Mouse (Mus musculus): Measurements from ENCODE around the gene Slc2a10.

GRCm38 (mm10) chr2:165470167-165470566 lies 33.4 kb upstream of the Slc2a10 start:
- TF ChIP-seq CTCF (IDR thresholded peaks at IDR 0.05; ENCODE audit: extremely low read depth, insufficient read length, insufficient replicate concordance, low read depth, low read length) (no peak), POLR2A (IDR thresholded peaks at IDR 0.05; ENCODE audit: low read depth, low read length) (no peak)
